Mouse (Mus musculus): Measurements from ENCODE around the gene Gja5.

Gene Gja5

GRCm38 (mm10) chr3:96904393-96904792, at the start of gene Gja5:
Gene Gja5, plus strand, starts transcription at chr3:96904693.
- in situ Hi-C loops (cut with MboI; ENCODE audit: low sequenced_read_pairs), result no loop called here

- in situ Hi-C loops (cut with MboI; ENCODE audit: low sequenced_read_pairs), result no loop called here
Measured at GRCm38 (mm10) chr3:96855833-96856232, 48.7 kb upstream of the Gja5 start.

GRCm38 (mm10) chr3:96860498-96860897, 44.0 kb upstream of the Gja5 start:
- in situ Hi-C loops (cut with MboI; ENCODE audit: low sequenced_read_pairs), result no loop called here

GRCm38 (mm10) chr3:96867863-96868262, 36.6 kb upstream of the Gja5 start:
- in situ Hi-C loops (cut with MboI; ENCODE audit: low sequenced_read_pairs), result no loop called here

- in situ Hi-C loops (cut with MboI; ENCODE audit: low sequenced_read_pairs), result no loop called here
Measured at GRCm38 (mm10) chr3:96868566-96868965, 35.9 kb upstream of the Gja5 start.

- in situ Hi-C loops (cut with MboI; ENCODE audit: low sequenced_read_pairs), result no loop called here
Measured at GRCm38 (mm10) chr3:96869091-96869490, 35.4 kb upstream of the Gja5 start.

- in situ Hi-C loops (cut with MboI; ENCODE audit: low sequenced_read_pairs), result no loop called here
Measured at GRCm38 (mm10) chr3:96870270-96870669, 34.2 kb upstream of the Gja5 start.

GRCm38 (mm10) chr3:96871070-96871469, 33.4 kb upstream of the Gja5 start:
- in situ Hi-C loops (cut with MboI; ENCODE audit: low sequenced_read_pairs), result no loop called here

GRCm38 (mm10) chr3:96872501-96872900, 32.0 kb upstream of the Gja5 start:
- in situ Hi-C loops (cut with MboI; ENCODE audit: low sequenced_read_pairs), result no loop called here

- in situ Hi-C loops (cut with MboI; ENCODE audit: low sequenced_read_pairs), result no loop called here
Measured at GRCm38 (mm10) chr3:96874808-96875571, 29.5 kb upstream of the Gja5 start.

- in situ Hi-C loops (cut with MboI; ENCODE audit: low sequenced_read_pairs), result no loop called here
Measured at GRCm38 (mm10) chr3:96879536-96879935, 25.0 kb upstream of the Gja5 start.

GRCm38 (mm10) chr3:96880385-96880784, 24.1 kb upstream of the Gja5 start:
- in situ Hi-C loops (cut with MboI; ENCODE audit: low sequenced_read_pairs), result no loop called here

- in situ Hi-C loops (cut with MboI; ENCODE audit: low sequenced_read_pairs), result no loop called here
Measured at GRCm38 (mm10) chr3:96881557-96881956, 22.9 kb upstream of the Gja5 start.

GRCm38 (mm10) chr3:96882061-96882849, 22.2 kb upstream of the Gja5 start:
- in situ Hi-C loops (cut with MboI; ENCODE audit: low sequenced_read_pairs), result no loop called here

GRCm38 (mm10) chr3:96883690-96884089, 20.8 kb upstream of the Gja5 start:
- in situ Hi-C loops (cut with MboI; ENCODE audit: low sequenced_read_pairs), result no loop called here

GRCm38 (mm10) chr3:96902336-96902999, 2.0 kb upstream of the Gja5 start:
- in situ Hi-C loops (cut with MboI; ENCODE audit: low sequenced_read_pairs), result no loop called here

GRCm38 (mm10) chr3:96904851-96905541, 503 bp downstream of the Gja5 start, which contains the start of gene Gpr89:
Gene Gpr89, minus strand, starts transcription at chr3:96905346.
- in situ Hi-C loops (cut with MboI; ENCODE audit: low sequenced_read_pairs), result no loop called here

GRCm38 (mm10) chr3:96905592-96905991, 1.1 kb downstream of the Gja5 start:
- in situ Hi-C loops (cut with MboI; ENCODE audit: low sequenced_read_pairs), result no loop called here

- in situ Hi-C loops (cut with MboI; ENCODE audit: low sequenced_read_pairs), result no loop called here
Measured at GRCm38 (mm10) chr3:96920991-96921390, 16.5 kb downstream of the Gja5 start.

GRCm38 (mm10) chr3:96924631-96925030, 20.1 kb downstream of the Gja5 start:
- in situ Hi-C loops (cut with MboI; ENCODE audit: low sequenced_read_pairs), result loop anchor here (25.0 kb wide), 1 partner anchor 413 kb away; no protein-coding TSS in a partner anchor

- in situ Hi-C loops (cut with MboI; ENCODE audit: low sequenced_read_pairs), result loop anchor here (25.0 kb wide), 1 partner anchor 411 kb away; no protein-coding TSS in a partner anchor
Measured at GRCm38 (mm10) chr3:96925920-96926319, 21.4 kb downstream of the Gja5 start, which contains the start of gene Gja8. Gene Gja8, minus strand, starts transcription at chr3:96926020.

All from CH12F3 (cell line).